Comparison of ENCODE assay signal across 8 mouse cellular contexts in genomic region chr7:122020667-122021354, GRCm38 (mm10). TPM values are rescaled to one million over a fixed set of nuclear protein-coding genes. Genes with fewer than 3 reads are reported as not detected.
A peak's percentile ranks its signal among the peaks of the same experiment; 100 is the strongest.
DNase-seq lines count a peak whose midpoint lies in the region; ATAC-seq and TF ChIP-seq lines count a peak whose summit lies in the region.

Gene Gga2, minus strand, starts transcription at chr7:122021222.

- TF ChIP-seq CTCF in kidney, postnatal 0 days (IDR thresholded peaks at IDR 0.05; ENCODE audit: low read depth), result 0 out of 2 replicates have a peak, but pooled peaks have one; percentile 4

- peak within 1 kb of the TSS; percentile 79 for H3K9ac ChIP-seq in heart, embryonic 11.5 days (ENCODE audit: low read depth, low read length)
- peak within 1 kb of the TSS; percentile 75 for H3K9ac ChIP-seq in kidney, postnatal 0 days (ENCODE audit: low read depth, low read length)
- H3K9ac ChIP-seq in liver, embryonic 11.5 days (ENCODE audit: low read depth, low read length), result peak within 1 kb of the TSS; percentile 82
- peak within 1 kb of the TSS; percentile 74 for H3K9ac ChIP-seq in stomach, embryonic 14.5 days (replicated peaks; ENCODE audit: low read depth, low read length)

- H3K4me3 ChIP-seq in heart, embryonic 11.5 days (ENCODE audit: low read depth, low read length), result peak within 1 kb of the TSS; percentile 73
- H3K4me3 ChIP-seq in kidney, postnatal 0 days (replicated peaks; ENCODE audit: low read depth, low read length), result peak within 1 kb of the TSS; percentile 79
- peak within 1 kb of the TSS; percentile 73 for H3K4me3 ChIP-seq in liver, embryonic 11.5 days (ENCODE audit: low read depth, low read length)
- peak within 1 kb of the TSS; percentile 76 for H3K4me3 ChIP-seq in stomach, embryonic 14.5 days (ENCODE audit: low read depth, low read length)

- peak within 1 kb of the TSS; percentile 72 for H3K27ac ChIP-seq in heart, embryonic 11.5 days (ENCODE audit: low read depth, low read length)
- peak within 1 kb of the TSS; percentile 91 for H3K27ac ChIP-seq in kidney, postnatal 0 days
- peak within 1 kb of the TSS; percentile 80 for H3K27ac ChIP-seq in liver, embryonic 11.5 days (ENCODE audit: low read depth, low read length)
- peak within 1 kb of the TSS; percentile 85 for H3K27ac ChIP-seq in stomach, embryonic 14.5 days (ENCODE audit: low read length)

- H3K4me1 ChIP-seq in heart, embryonic 11.5 days (ENCODE audit: control insufficient read depth, insufficient read depth, low read length), result peaks cover 26% of the 10 kb centered on the region
- peaks cover 19% of the 10 kb centered on the region for H3K4me1 ChIP-seq in kidney, postnatal 0 days (replicated peaks; ENCODE audit: insufficient read depth, low read length)
- H3K4me1 ChIP-seq in liver, embryonic 11.5 days (replicated peaks; ENCODE audit: control insufficient read depth, insufficient read depth, low read length), result peaks cover 39% of the 10 kb centered on the region
- H3K4me1 ChIP-seq in stomach, embryonic 14.5 days (ENCODE audit: control insufficient read depth, insufficient read depth, low read length), result peaks cover 18% of the 10 kb centered on the region

- no peaks in the 10 kb centered on the region for H3K36me3 ChIP-seq in heart, embryonic 11.5 days (ENCODE audit: control insufficient read depth, insufficient read depth, low read length)
- no peaks in the 10 kb centered on the region for H3K36me3 ChIP-seq in kidney, postnatal 0 days (ENCODE audit: insufficient read depth, low read length)
- H3K36me3 ChIP-seq in liver, embryonic 11.5 days (ENCODE audit: control insufficient read depth, insufficient read depth, low read length), result 0 out of 2 replicates have a peak, but pooled peaks cover 2% of the 10 kb centered on the region
- peaks cover 4% of the 10 kb centered on the region; the same call in 1 of the 2 replicates for H3K36me3 ChIP-seq in stomach, embryonic 14.5 days (ENCODE audit: control insufficient read depth, insufficient read depth, low read length)

- H3K27me3 ChIP-seq in heart, embryonic 11.5 days (ENCODE audit: control insufficient read depth, insufficient read depth, low read length), result no peaks in the 10 kb centered on the region
- no peaks in the 10 kb centered on the region for H3K27me3 ChIP-seq in kidney, postnatal 0 days (ENCODE audit: insufficient read depth, low read length)
- no peaks in the 10 kb centered on the region for H3K27me3 ChIP-seq in liver, embryonic 11.5 days (replicated peaks; ENCODE audit: control insufficient read depth, insufficient read depth, low read length)
- no peaks in the 10 kb centered on the region for H3K27me3 ChIP-seq in stomach, embryonic 14.5 days (ENCODE audit: control insufficient read depth, insufficient read depth, low read length)

- no peaks in the 10 kb centered on the region for H3K9me3 ChIP-seq in heart, embryonic 11.5 days (replicated peaks; ENCODE audit: control insufficient read depth, low read length)
- no peaks in the 10 kb centered on the region for H3K9me3 ChIP-seq in kidney, postnatal 0 days (replicated peaks; ENCODE audit: low read length)
- no peaks in the 10 kb centered on the region for H3K9me3 ChIP-seq in liver, embryonic 11.5 days (ENCODE audit: control insufficient read depth, low read length)
- no peaks in the 10 kb centered on the region for H3K9me3 ChIP-seq in stomach, embryonic 14.5 days (ENCODE audit: control insufficient read depth, low read depth, low read length)

- DNase-seq in B cell, adult 2 months, result peak; percentile 95
- DNase-seq in brain, adult 2 months (ENCODE audit: low read depth, low spot score), result peak; percentile 92
- peak; percentile 91 for DNase-seq in kidney, postnatal 0 days (ENCODE audit: low spot score)
- peak; percentile 87 for DNase-seq in liver, embryonic 11.5 days (ENCODE audit: low spot score)
- DNase-seq in naive thymus-derived CD4-positive, alpha-beta T cell, adult 2 months (ENCODE audit: low read depth), result peak; percentile 85

- peak; percentile 93 for ATAC-seq in erythroblast, adult 5-6 weeks (replicated peaks; ENCODE audit: low FRiP score, poor library complexity, severe bottlenecking)
- ATAC-seq in heart, embryonic 11.5 days (replicated peaks; ENCODE audit: insufficient number of reproducible peaks, low FRiP score, low TSS enrichment), result peak; percentile 83
- peak; percentile 83 for ATAC-seq in kidney, postnatal 0 days (replicated peaks; ENCODE audit: low FRiP score, low read depth)
- peak; percentile 78 for ATAC-seq in liver, embryonic 11.5 days (replicated peaks; ENCODE audit: low FRiP score)
- peak; percentile 86 for ATAC-seq in stomach, embryonic 14.5 days (ENCODE audit: insufficient number of reproducible peaks, insufficient read depth, low FRiP score, low read depth)

- under 1% methylated on average over 50 of the region's 50 CpGs for WGBS in heart, embryonic 11.5 days (ENCODE audit: insufficient replicate concordance)
- 2% methylated on average over 50 of the region's 50 CpGs for WGBS in kidney, postnatal 0 days
- under 1% methylated on average over 42 of the region's 50 CpGs for WGBS in liver, embryonic 11.5 days
- WGBS in stomach, embryonic 14.5 days, result under 1% methylated on average over 50 of the region's 50 CpGs

- peak within 1 kb of the TSS; percentile 88 for H3K4me2 ChIP-seq in heart, embryonic 11.5 days
- peak within 1 kb of the TSS; percentile 67 for H3K4me2 ChIP-seq in kidney, postnatal 0 days (ENCODE audit: low read length)
- peak within 1 kb of the TSS; percentile 78 for H3K4me2 ChIP-seq in liver, embryonic 11.5 days
- H3K4me2 ChIP-seq in stomach, embryonic 14.5 days (replicated peaks; ENCODE audit: low read depth, low read length), result peak within 1 kb of the TSS; percentile 66

RNA-seq across cellular contexts. Expression of gene Gga2, which starts in this region (rescaled TPM):
- total RNA-seq in erythroblast, adult 5-6 weeks (2015; ENCODE audit: low replicate concordance), result 3.6 and 5.4 TPM in 2 replicates
- 3.2 and 5.2 TPM in 2 replicates for total RNA-seq in erythroblast, adult 5-6 weeks (2017; ENCODE audit: low replicate concordance)
- 40.6 and 68.0 TPM in 2 replicates for polyA plus RNA-seq in heart, embryonic 11.5 days (2014; fragmentation: Nextera tagmentation; extraction: Ambion mirVana)
- 55.5 and 61.1 TPM in 2 replicates for polyA plus RNA-seq in kidney, postnatal 0 days (2015; fragmentation: Nextera tagmentation; extraction: Ambion mirVana)
- 69.4 and 87.7 TPM in 2 replicates for polyA plus RNA-seq in liver, embryonic 11.5 days (2014; fragmentation: Nextera tagmentation; extraction: Ambion mirVana)
- polyA plus RNA-seq in stomach, embryonic 14.5 days (2014; fragmentation: Nextera tagmentation; extraction: Ambion mirVana), result 48.2 and 57.7 TPM in 2 replicates

Comparison
In these comparisons a context has a peak if more than half of its experiments do, and no peak if none do; other contexts are left out.
1. Peak in every context shown above with its lines: DNase-seq, ATAC-seq, H3K4me3 ChIP-seq and H3K27ac ChIP-seq.